Mouse (Mus musculus): ENCODE results near the gene Hist1h3b. TPM values are rescaled to one million over a fixed set of nuclear protein-coding genes. Genes with fewer than 3 reads are reported as not detected.
"Not testable (repeated sequence)": the region's sequence is repeated elsewhere in the genome, so short reads cannot be mapped to it uniquely, and the experiment has no call there.

Hist1h3b gene
- polyA plus RNA-seq, 1 experiment, result 6.3 TPM

- Histone ChIP-seq H3K4me3 (ENCODE audit: insufficient read depth, low read length) (peak overlapping the region; percentile 49), H3K27ac (ENCODE audit: insufficient read depth, low read length) (peak overlapping the region; percentile 87), H3K4me1 (ENCODE audit: control insufficient read depth, insufficient read depth, low read length) (no peaks in the 10 kb centered on the region)
- TF ChIP-seq CTCF (IDR thresholded peaks at IDR 0.05; ENCODE audit: borderline replicate concordance, insufficient read depth, low read length) (no peak), POLR2A (IDR thresholded peaks at IDR 0.05; ENCODE audit: low read depth, low read length) (peak; percentile 30; the same call in 1 of the 2 replicates)
These were observed 8.3 kb downstream of the Hist1h3b start for GRCm38 (mm10) chr13:23760240-23760971.

- H3K4me1 ChIP-seq (ENCODE audit: control insufficient read depth, insufficient read depth, low read length), result no peaks in the 10 kb centered on the region
These were observed 9.2 kb downstream of the Hist1h3b start, which contains the start of gene Hist1h4a for GRCm38 (mm10) chr13:23760972-23761864. Gene Hist1h4a (minus strand): TSS chr13:23761230.

GRCm38 (mm10) chr13:23761871-23762821 lies 10.1 kb downstream of the Hist1h3b start, which contains the start of gene Hist1h3a:
Gene Hist1h3a (minus strand): TSS chr13:23762386.
- H3K4me3 ChIP-seq (ENCODE audit: insufficient read depth, low read length), result peak within 1 kb of the TSS; percentile 40
- H3K4me1 ChIP-seq (ENCODE audit: control insufficient read depth, insufficient read depth, low read length), result not testable (repeated sequence)
- TF ChIP-seq POLR2A (IDR thresholded peaks at IDR 0.05; ENCODE audit: low read depth, low read length), result peak; percentile 94
- peak within 1 kb of the TSS; percentile 93 for H3K27ac ChIP-seq (ENCODE audit: insufficient read depth, low read length)

More at GRCm38 (mm10) chr13:23760972-23761864, 9.2 kb downstream of the Hist1h3b start, which contains the start of gene Hist1h4a:
- Histone ChIP-seq H3K27ac (ENCODE audit: insufficient read depth, low read length) (peak within 1 kb of the TSS; percentile 93), H3K4me3 (ENCODE audit: insufficient read depth, low read length) (peak within 1 kb of the TSS; percentile 49)
- TF ChIP-seq CTCF (IDR thresholded peaks at IDR 0.05; ENCODE audit: borderline replicate concordance, insufficient read depth, low read length) (no peak), POLR2A (IDR thresholded peaks at IDR 0.05; ENCODE audit: low read depth, low read length) (peak; percentile 98)

GRCm38 (mm10) chr13:23763242-23763585 lies 11.1 kb downstream of the Hist1h3b start:
- TF ChIP-seq CTCF (IDR thresholded peaks at IDR 0.05; ENCODE audit: borderline replicate concordance, insufficient read depth, low read length), result no peak
- TF ChIP-seq POLR2A (IDR thresholded peaks at IDR 0.05; ENCODE audit: low read depth, low read length), result no peak
- H3K27ac ChIP-seq (ENCODE audit: insufficient read depth, low read length), result peak overlapping the region; percentile 74
- H3K4me1 ChIP-seq (ENCODE audit: control insufficient read depth, insufficient read depth, low read length), result no peaks in the 10 kb centered on the region
- no peak overlapping the region for H3K4me3 ChIP-seq (ENCODE audit: insufficient read depth, low read length)

- Histone ChIP-seq H3K4me3 (ENCODE audit: insufficient read depth, low read length) (peak within 1 kb of the TSS; percentile 51), H3K4me1 (ENCODE audit: control insufficient read depth, insufficient read depth, low read length) (no peaks in the 10 kb centered on the region), H3K27ac (ENCODE audit: insufficient read depth, low read length) (peak within 1 kb of the TSS; percentile 74)
- TF ChIP-seq CTCF (IDR thresholded peaks at IDR 0.05; ENCODE audit: borderline replicate concordance, insufficient read depth, low read length) (no peak), POLR2A (IDR thresholded peaks at IDR 0.05; ENCODE audit: low read depth, low read length) (peak; percentile 99)
These were observed 11.7 kb downstream of the Hist1h3b start, which contains the start of gene Hist1h1a for GRCm38 (mm10) chr13:23763586-23764323. Gene Hist1h1a (plus strand): TSS chr13:23763666.

- TF ChIP-seq CTCF (IDR thresholded peaks at IDR 0.05; ENCODE audit: borderline replicate concordance, insufficient read depth, low read length) (no peak), POLR2A (IDR thresholded peaks at IDR 0.05; ENCODE audit: low read depth, low read length) (peak; percentile 61)
- Histone ChIP-seq H3K4me3 (ENCODE audit: insufficient read depth, low read length) (peak overlapping the region; percentile 51; the same call in 1 of the 2 replicates), H3K27ac (ENCODE audit: insufficient read depth, low read length) (no peak overlapping the region), H3K4me1 (ENCODE audit: control insufficient read depth, insufficient read depth, low read length) (no peaks in the 10 kb centered on the region)
These were observed 12.5 kb downstream of the Hist1h3b start for GRCm38 (mm10) chr13:23764324-23765171.

- TF ChIP-seq POLR2A (IDR thresholded peaks at IDR 0.05; ENCODE audit: low read depth, low read length) (no peak), CTCF (IDR thresholded peaks at IDR 0.05; ENCODE audit: borderline replicate concordance, insufficient read depth, low read length) (no peak)
These were observed 13.1 kb downstream of the Hist1h3b start for GRCm38 (mm10) chr13:23765172-23765513.

GRCm38 (mm10) chr13:23766772-23767171 lies 14.7 kb downstream of the Hist1h3b start:
- no peak overlapping the region for H3K27ac ChIP-seq (ENCODE audit: insufficient read depth, low read length)
- TF ChIP-seq CTCF (IDR thresholded peaks at IDR 0.05; ENCODE audit: borderline replicate concordance, insufficient read depth, low read length), result no peak
- no peak for TF ChIP-seq POLR2A (IDR thresholded peaks at IDR 0.05; ENCODE audit: low read depth, low read length)
- no peaks in the 10 kb centered on the region for H3K4me1 ChIP-seq (ENCODE audit: control insufficient read depth, insufficient read depth, low read length)
- H3K4me3 ChIP-seq (ENCODE audit: insufficient read depth, low read length), result no peak overlapping the region

More at GRCm38 (mm10) chr13:23765172-23765513, 13.1 kb downstream of the Hist1h3b start:
- Histone ChIP-seq H3K27ac (ENCODE audit: insufficient read depth, low read length) (no peak overlapping the region), H3K4me1 (ENCODE audit: control insufficient read depth, insufficient read depth, low read length) (no peaks in the 10 kb centered on the region), H3K4me3 (ENCODE audit: insufficient read depth, low read length) (no peak overlapping the region)

All from embryonic fibroblast, embryonic 13.5 days (primary cell).